Mouse (Mus musculus): ENCODE measurements at regions not wholly inside any gene's neighbourhood (a gene's known extent, or its start where the extent isn't known, plus 50 kb on each side); places are given as distances from the start of the nearest gene placed in this dataset.

GRCm38 (mm10) chr1:152241026-152241425, 145.5 kb downstream of the Tsen15 start:
- no peak for TF ChIP-seq CTCF (IDR thresholded peaks at IDR 0.05; ENCODE audit: low read depth, low read length)
- no peak for TF ChIP-seq POLR2A (IDR thresholded peaks at IDR 0.05; ENCODE audit: insufficient read depth, low read length)
- TF ChIP-seq EP300 (IDR thresholded peaks at IDR 0.05; ENCODE audit: insufficient read depth, low read depth, low read length), result no peak

All from ES-Bruce4 (cell line).